Mouse (Mus musculus) heart, postnatal 0 days (tissue): ENCODE measurements around the gene Atf6b. TPM values are rescaled to one million over a fixed set of nuclear protein-coding genes. Genes with fewer than 3 reads are reported as not detected.

Source experiments
- ATAC-seq: fragments of 200-750 bp; cut with Nextera tagmentation; 2 replicates; pipeline ENCODE4 v1.8.0; 2017; ENCODE audit warnings: low read depth, moderate number of reproducible peaks, moderate library complexity; ENCODE audit not compliant: insufficient read depth
- DNase-seq: peaks from one replicate; pipeline ENCODE4 v3.0.0-alpha.2; 2016; ENCODE audit warnings: low spot score
- H3K27ac ChIP-seq: fragments of 300-500 bp; sonication (generic); 2 replicates; pipeline ENCODE4 v1.5.1; 2014; ENCODE audit warnings: low read depth, mild to moderate bottlenecking
- H3K27me3 ChIP-seq: fragments of 300-500 bp; sonication (generic); 2 replicates; pipeline ENCODE4 v1.6.1; 2014; ENCODE audit warnings: low read length, mixed read lengths; ENCODE audit not compliant: control insufficient read depth, insufficient read depth
- H3K36me3 ChIP-seq: fragments of 300-500 bp; sonication (generic); replicated peaks from 2 replicates; pipeline ENCODE4 v1.6.1; 2014; ENCODE audit warnings: low read length, mixed read lengths; ENCODE audit not compliant: control insufficient read depth, insufficient read depth
- H3K4me1 ChIP-seq: fragments of 300-500 bp; sonication (generic); 2 replicates; pipeline ENCODE4 v1.6.1; 2014; ENCODE audit warnings: antibody characterized with exemption; ENCODE audit not compliant: control insufficient read depth, insufficient read depth
- H3K4me2 ChIP-seq: fragments of 300-500 bp; sonication (generic); 2 replicates; pipeline ENCODE4 v1.6.1; 2014; ENCODE audit warnings: low read depth, mild to moderate bottlenecking, low read length, moderate library complexity
- H3K4me3 ChIP-seq: fragments of 300-500 bp; sonication (generic); 2 replicates; pipeline ENCODE4 v1.5.1; 2014; ENCODE audit warnings: low read depth, low read length
- H3K9ac ChIP-seq: fragments of 300-500 bp; sonication (generic); replicated peaks from 2 replicates; pipeline ENCODE4 v1.6.1; 2014; ENCODE audit warnings: low read depth, low read length, mixed read lengths
- H3K9me3 ChIP-seq: fragments of 300-500 bp; sonication (generic); replicated peaks from 2 replicates; pipeline ENCODE4 v1.6.1; 2016; ENCODE audit warnings: low read length; ENCODE audit not compliant: control insufficient read depth
- CTCF ChIP-seq: IDR thresholded peaks from 2 replicates; pipeline ENCODE4 v1.5.1; 2016; ENCODE audit warnings: antibody characterized with exemption, control low read depth, low read depth
- EP300 ChIP-seq: IDR thresholded peaks from 2 replicates; pipeline ENCODE4 v1.6.1; 2016; ENCODE audit warnings: antibody characterized with exemption, low read depth
- WGBS: fragments of 180-500 bp; shearing (Covaris S2); extraction: QIAGEN DNeasy Blood & Tissue Kit; methylation state at CpG from one replicate; pipeline ENCODE4 v1.1.7; 2014; 5-methylcytosine and 5-hydroxymethylcytosine counted together
- polyA plus RNA-seq: library from polyadenylated mRNA; unstranded; fragments of >200 nt; fragmentation: Nextera tagmentation; extraction: Ambion mirVana; gene quantifications from 2 replicates; pipeline ENCODE4 v1.2.1, GENCODE M21; 2015
- total RNA-seq: library from RNA; depleted of rRNA; stranded (reverse); fragments of >200 nt; gene quantifications from 2 replicates; pipeline ENCODE4 v1.2.3, GENCODE M21; 2014; ENCODE audit warnings: low replicate concordance

Atf6b gene
- total and polyA plus RNA-seq, 2 experiments from 2014 or later, result 16.6 to 22.5 TPM

- Histone ChIP-seq H3K9ac (no peak overlapping the region), H3K36me3 (peaks cover 24% of the 10 kb centered on the region), H3K27ac (peak overlapping the region; percentile 69), H3K4me1 (peaks cover 19% of the 10 kb centered on the region), H3K4me2 (no peak overlapping the region), H3K4me3 (no peak overlapping the region), H3K9me3 (no peaks in the 10 kb centered on the region), H3K27me3 (peaks cover 7% of the 10 kb centered on the region; the same call in 1 of the 2 replicates)
- DNase-seq (peak; percentile 87), ATAC-seq (peak; percentile 84)
- 7% methylated on average over 4 of the region's 4 CpGs for WGBS
- TF ChIP-seq CTCF (peak; percentile 40), EP300 (0 out of 2 replicates have a peak, but pooled peaks have one; percentile 59)
Observed at GRCm38 (mm10) chr17:34655581-34655991, 8.6 kb downstream of the Atf6b start.

GRCm38 (mm10) chr17:34656666-34657065 is 9.7 kb downstream of the Atf6b start:
- no peak overlapping the region for H3K4me2 ChIP-seq
- H3K4me1 ChIP-seq, result peaks cover 28% of the 10 kb centered on the region
- no peak for DNase-seq
- H3K4me3 ChIP-seq, result no peak overlapping the region
- TF ChIP-seq EP300 (no peak), CTCF (no peak)
- no peak for ATAC-seq
- H3K27ac ChIP-seq, result peak overlapping the region; percentile 56
- no peak overlapping the region for H3K9ac ChIP-seq
- H3K27me3 ChIP-seq, result peaks cover 12% of the 10 kb centered on the region; the same call in 1 of the 2 replicates
- H3K9me3 ChIP-seq, result no peaks in the 10 kb centered on the region
- 53% methylated on average over 8 of the region's 8 CpGs for WGBS
- peaks cover 15% of the 10 kb centered on the region for H3K36me3 ChIP-seq

DNA sequence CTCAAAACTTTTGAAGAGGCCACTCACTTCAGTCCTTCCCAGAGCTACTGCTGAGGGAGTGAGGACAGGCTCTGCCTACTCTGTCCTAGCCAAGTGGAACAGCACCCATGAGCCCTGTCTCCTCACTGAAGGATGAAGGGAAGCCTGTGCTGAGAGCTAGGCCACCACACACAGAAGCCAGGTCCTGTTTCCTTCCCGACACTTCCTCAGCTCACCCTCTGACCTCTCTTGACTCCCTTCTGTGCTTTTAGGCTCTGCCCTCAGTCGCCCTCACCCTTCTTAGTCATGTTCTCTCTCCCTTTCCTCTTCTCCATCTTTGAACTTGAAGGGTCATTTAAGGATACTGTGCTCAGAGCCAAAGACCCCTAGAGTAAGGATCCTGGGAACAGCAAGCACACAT is 10.3 kb downstream of the Atf6b start:
- WGBS, result 40% methylated on average over 2 of the region's 2 CpGs
- DNase-seq, result no peak
- no peak overlapping the region for H3K4me3 ChIP-seq

GRCm38 (mm10) chr17:34658145-34658544 is 11.2 kb downstream of the Atf6b start:
- Histone ChIP-seq H3K36me3 (peaks cover under 1% of the 10 kb centered on the region; the same call in 1 of the 2 replicates), H3K4me2 (no peak overlapping the region), H3K27me3 (peaks cover 12% of the 10 kb centered on the region; the same call in 1 of the 2 replicates), H3K4me3 (no peak overlapping the region), H3K9ac (no peak overlapping the region), H3K9me3 (no peaks in the 10 kb centered on the region), H3K27ac (no peak overlapping the region), H3K4me1 (peaks cover 28% of the 10 kb centered on the region)
- 75% methylated on average over 2 of the region's 2 CpGs for WGBS
- DNase-seq, result no peak
- TF ChIP-seq CTCF (no peak), EP300 (no peak)
- no peak for ATAC-seq

More for the DNA sequence above, 10.3 kb downstream of the Atf6b start:
- Histone ChIP-seq H3K9me3 (no peaks in the 10 kb centered on the region), H3K36me3 (peaks cover 9% of the 10 kb centered on the region; the same call in 1 of the 2 replicates), H3K27me3 (peaks cover 12% of the 10 kb centered on the region; the same call in 1 of the 2 replicates), H3K27ac (peak overlapping the region; percentile 28; the same call in 1 of the 2 replicates), H3K4me2 (no peak overlapping the region), H3K9ac (no peak overlapping the region), H3K4me1 (peaks cover 28% of the 10 kb centered on the region)
- no peak for TF ChIP-seq CTCF
- TF ChIP-seq EP300, result no peak
- ATAC-seq, result no peak

- H3K4me2 ChIP-seq, result no peak overlapping the region
- no peak for DNase-seq
- H3K27me3 ChIP-seq, result peaks cover 12% of the 10 kb centered on the region; the same call in 1 of the 2 replicates
Observed at GRCm38 (mm10) chr17:34658591-34658990, 11.6 kb downstream of the Atf6b start.

More at GRCm38 (mm10) chr17:34658591-34658990, 11.6 kb downstream of the Atf6b start:
- 68% methylated on average over 3 of the region's 3 CpGs for WGBS
- Histone ChIP-seq H3K9ac (no peak overlapping the region), H3K4me3 (no peak overlapping the region), H3K36me3 (no peaks in the 10 kb centered on the region), H3K9me3 (no peaks in the 10 kb centered on the region), H3K27ac (no peak overlapping the region), H3K4me1 (peaks cover 28% of the 10 kb centered on the region)
- ATAC-seq, result no peak
- no peak for TF ChIP-seq EP300
- TF ChIP-seq CTCF, result no peak
